Mouse (Mus musculus): ENCODE results near the gene Gmcl1.

Gmcl1 gene

DNA sequence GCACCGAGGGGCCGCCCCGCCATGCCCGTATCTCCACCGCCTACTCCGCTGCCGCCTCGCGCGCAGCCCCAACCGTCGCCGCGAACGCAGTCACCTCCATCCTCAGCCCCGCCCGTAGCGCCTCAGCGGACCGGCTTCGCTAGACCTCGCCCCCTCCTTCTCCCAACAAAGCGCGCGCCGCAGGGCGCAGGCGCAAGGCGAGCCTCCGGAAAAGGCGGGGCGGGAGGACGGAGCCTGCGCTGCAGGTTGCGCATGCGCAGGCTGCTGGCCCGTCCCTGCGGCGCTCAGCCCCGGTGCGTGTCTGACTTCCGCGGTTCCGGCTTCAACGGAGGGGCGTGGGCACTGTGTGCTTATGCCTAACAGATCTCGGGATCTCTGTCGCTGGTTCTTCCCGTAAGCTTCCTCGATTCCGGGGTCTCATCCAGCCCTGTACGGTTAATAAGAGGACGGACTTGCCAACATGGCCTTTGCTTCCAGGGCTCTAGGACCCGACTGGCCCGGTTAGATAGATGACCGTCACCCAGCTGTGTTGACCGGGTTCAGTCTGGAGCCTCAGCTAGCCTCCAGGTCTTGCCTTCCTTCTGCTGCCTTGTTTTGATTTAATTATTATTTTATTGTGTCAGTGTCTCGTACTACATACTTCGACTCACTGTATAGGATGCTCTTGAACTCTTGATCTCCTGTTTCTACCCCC lies at the start of gene Gmcl1:
Gmcl1 (minus strand) TSS at position 201 of the 694 bp plus-strand sequence.
- under 1% methylated on average over 59 of the region's 59 CpGs for WGBS

DNA sequence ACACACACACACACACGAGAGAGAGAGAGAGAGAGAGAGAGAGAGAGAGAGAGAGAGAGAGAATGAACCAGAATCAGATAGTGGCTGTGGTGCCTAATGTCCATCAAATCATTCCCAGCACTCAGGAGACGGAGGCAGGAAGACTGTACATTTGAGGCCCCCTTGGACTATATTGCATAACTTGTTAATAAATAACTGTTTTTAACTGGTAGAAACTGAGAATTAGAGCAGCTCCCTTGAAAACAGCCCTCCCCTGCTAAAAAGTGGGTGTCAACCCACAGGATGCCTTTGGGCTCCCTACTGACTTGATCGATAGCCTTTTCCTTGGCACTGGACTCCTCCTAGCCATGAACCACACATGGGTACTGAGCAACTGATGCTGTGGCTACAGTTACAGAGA lies 49.2 kb upstream of the Gmcl1 start:
- WGBS: 90% methylated on average over 2 of the region's 3 CpGs

DNA sequence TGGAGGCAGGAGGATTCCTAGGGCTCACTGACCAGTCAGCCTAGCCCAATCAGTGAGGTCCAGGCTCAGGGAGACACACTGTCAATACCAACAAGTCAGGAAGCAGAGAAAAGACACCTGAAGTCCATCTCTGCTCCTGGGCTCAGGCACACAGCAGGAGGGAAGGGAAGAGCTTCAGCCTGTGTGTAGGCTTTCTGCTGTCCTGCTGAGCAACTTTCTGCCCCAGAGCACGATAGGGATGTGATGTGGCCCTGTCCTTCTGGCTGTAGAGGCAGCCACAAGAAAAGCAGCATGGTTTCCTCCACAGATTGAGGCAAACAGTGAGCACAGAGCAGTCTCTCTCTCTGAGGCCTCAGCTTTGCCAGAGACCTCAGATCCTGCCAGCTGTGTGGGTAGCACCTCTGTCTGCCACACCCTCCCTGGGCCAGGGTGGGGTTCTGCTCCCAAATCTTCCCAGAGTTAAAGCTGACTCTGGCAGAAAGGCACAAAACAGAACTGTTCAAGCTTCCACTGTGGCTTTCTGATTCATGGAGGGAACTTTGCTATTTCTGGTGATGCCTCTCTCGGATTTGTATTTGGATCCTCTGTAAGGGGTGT lies 48.3 kb upstream of the Gmcl1 start:
- 20% methylated on average over 2 of the region's 2 CpGs for WGBS

DNA sequence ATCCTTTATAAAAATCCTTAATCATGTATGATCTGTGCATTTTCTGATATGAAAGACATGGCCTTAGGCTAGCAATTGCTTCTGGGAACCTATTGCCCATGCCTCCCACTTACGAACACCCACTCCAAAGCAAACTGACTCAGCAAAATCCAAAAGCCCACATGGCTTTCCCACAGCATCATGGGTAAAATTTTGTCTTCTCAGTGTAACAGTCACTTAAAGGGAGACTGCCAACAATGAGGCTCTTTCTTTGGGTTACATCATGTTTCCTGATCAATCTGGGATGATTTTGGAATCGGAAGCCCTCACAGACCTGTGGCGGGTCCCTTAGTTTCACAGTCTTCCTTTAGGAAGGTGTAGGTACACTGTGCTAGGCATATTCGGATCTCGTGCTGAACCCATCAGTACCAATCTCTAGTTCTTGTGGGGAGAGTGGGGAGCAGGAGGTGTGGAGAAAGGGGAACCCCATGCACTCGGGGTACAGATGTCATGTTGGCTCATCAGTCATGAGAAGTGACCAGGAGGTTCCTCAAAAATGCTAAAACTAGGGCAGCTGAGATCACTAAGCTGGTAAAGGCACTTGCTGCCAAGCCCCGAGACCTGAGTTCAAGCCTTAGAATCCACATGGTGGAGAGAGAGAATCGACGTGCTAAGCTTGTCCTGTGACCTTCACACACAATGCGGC lies 45.9 kb upstream of the Gmcl1 start:
- WGBS: 89% methylated on average over 10 of the region's 10 CpGs

DNA sequence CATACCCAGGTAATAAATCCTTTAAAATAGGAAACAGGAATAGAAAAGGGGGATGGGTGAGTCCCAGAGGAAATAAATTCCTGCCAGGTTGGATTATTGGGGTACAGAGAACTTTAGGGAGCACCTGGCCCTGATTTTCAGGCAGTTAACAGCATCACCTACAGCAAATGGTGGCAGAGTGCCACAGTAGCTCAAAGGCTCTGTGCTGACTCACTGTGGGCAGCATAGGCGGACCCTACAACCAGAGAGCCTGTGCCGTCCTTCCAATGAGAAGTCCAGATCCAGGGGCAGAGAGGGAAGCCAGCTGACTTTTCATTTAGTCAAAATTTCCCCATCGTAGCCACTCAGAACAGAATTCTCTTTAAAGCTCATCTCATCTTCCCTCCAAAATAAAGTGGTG lies 44.0 kb upstream of the Gmcl1 start:
- 69% methylated on average over 3 of the region's 3 CpGs for WGBS

DNA sequence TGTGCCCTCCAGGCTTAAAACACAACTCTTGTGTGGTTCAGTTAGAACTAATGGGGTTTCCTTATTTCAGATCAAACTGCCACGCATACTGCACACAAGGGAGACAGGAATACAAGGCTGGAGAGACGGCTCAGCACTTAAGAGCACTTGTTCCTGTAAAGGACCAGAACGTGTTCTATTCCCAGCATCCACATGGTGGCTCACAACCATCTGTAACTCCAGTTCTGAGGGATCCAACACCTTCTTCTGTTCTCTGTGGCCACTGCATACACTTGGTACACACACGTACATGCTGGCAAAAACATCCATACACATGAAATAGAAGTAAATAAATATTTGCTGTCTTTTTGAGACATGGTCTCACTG lies 43.5 kb upstream of the Gmcl1 start:
- WGBS: 33% methylated on average over 4 of the region's 4 CpGs

DNA sequence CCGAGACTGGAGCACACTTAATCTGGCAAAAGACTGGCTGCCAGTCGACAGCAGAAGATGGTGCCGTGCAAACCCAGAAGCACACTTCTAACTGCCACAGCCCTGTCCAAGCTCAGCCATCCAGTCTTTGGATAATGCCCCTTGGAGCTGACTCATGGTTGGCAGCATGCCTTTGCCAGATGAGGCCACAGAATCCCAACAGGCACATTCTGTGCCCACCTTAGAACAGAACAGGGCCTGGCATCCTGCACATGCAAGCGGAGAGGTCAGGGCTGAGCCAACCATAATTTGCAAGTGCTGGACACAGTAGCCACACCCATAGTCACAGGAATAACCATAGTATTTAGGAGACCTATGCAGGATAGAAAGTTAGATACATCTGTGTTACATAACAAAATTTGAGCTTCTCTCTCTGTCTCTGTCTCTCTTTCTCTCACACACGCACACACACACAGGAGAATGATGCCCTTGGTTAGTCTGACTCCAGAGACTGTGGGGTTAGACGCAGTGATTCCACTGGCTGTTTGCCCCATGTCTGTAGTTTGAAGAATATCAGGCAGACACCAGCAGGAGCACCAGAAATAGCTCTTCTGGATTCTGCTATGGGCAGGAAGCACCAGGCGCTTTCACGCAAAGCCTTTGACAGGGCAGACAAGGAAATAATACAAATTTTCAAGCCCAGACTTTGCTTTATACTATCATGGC lies 43.0 kb upstream of the Gmcl1 start:
- WGBS: 50% methylated on average over 8 of the region's 8 CpGs

DNA sequence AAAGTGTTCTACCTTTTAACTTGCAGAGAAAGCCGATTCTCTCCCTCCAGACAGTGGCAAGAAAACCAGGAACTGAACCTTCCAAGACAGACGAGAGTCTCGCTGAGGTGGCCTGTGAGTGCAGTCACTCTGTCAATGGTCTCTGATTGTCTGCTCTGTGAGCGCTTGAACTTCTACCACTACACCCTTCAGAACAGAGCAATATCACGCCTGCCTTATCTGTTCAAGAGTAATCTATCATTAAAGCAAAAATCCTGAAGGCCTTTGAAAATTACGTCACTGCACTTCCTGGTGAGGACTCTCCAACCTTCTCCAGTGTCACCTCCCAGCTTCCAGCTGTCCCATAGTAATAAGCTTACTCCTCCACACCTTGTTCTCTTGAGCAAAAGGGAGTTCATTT lies 41.8 kb upstream of the Gmcl1 start:
- WGBS: 89% methylated on average over 6 of the region's 6 CpGs

DNA sequence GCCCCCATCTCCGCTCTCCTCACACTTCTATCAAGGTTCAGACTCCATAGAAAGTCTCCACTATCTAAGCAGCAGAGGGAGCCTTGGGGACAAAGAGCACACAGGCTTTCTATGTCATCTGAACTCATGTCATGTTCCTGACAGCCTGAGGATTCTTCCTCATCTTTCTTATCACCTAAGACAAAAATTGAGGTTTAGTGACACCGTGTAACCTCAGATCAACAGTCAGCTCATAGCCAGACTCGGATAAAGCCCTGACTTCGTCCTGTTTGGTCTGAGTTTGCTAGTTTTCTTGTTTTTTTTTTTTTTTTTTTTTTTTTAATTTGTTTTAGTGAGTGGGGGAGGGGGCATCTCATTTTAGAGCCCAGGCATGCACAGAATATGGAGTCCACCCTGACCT lies 40.6 kb upstream of the Gmcl1 start:
- WGBS: 95% methylated on average over 4 of the region's 4 CpGs

DNA sequence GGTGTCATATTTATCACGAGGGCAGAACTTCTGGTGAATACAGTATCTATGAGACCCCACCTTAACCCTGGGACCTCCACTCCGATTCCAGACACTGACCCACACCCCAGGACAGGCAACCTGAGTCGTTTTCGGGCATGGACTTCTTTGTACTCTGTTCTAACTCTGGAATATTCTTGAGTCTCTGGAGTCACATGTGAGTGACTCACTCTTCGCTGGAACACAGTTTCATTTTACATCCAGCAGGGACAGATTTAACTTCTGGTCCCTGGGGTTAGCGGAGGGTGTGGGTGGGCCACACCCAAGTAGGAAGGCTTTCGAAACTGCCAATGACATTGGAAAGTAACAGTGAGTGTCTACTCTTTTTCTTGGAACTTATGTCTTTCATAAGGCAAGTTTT lies 39.4 kb upstream of the Gmcl1 start:
- WGBS: 47% methylated on average over 7 of the region's 7 CpGs

DNA sequence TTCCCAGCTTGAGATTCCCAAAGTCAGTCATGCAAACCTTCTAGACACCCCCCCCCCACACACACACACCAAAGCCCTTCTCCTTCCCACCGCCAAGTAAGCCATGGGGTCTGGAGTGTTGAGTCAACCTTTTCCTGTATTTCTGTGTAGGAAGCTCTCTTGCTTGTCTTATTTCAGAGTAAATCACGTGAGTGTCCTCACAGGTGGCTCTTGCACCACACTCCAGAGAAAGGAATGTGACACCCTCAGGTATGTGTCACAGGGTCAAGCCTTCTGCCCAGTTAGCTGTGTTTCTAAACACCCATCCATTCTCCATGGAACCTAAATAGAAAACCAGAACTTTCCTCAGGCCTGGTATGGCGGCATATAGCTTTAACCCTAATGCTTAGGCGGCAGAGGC lies 35.8 kb upstream of the Gmcl1 start:
- 91% methylated on average over 4 of the region's 4 CpGs for WGBS

DNA sequence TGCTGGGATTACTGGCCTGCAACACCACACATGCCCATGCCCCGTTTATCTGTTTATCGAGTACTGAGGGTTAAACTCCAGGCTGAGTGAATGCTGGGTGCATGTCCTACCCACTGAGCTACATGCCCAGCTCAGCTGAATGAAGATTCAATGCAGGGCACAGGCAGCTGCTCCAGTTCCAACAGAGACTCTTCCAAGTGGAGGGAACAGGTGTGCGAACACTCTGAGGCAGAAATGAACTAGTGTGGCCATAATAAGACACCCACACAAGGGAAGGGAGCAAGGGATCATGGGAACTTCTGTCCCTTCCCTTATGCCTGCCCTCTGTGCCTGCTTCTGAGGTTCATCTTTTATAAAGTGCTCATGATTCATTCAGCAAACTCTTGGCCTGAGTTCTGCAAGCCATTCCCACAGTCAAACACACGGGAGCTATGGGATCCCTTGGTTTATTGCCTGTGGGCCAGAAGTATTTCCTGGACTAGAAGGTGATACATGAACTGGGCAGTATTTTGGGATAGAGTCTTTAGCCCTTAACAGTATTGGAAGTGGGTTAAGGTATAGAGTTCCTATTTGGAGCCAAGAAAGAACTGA lies 35.1 kb upstream of the Gmcl1 start:
- 83% methylated on average over 4 of the region's 4 CpGs for WGBS

DNA sequence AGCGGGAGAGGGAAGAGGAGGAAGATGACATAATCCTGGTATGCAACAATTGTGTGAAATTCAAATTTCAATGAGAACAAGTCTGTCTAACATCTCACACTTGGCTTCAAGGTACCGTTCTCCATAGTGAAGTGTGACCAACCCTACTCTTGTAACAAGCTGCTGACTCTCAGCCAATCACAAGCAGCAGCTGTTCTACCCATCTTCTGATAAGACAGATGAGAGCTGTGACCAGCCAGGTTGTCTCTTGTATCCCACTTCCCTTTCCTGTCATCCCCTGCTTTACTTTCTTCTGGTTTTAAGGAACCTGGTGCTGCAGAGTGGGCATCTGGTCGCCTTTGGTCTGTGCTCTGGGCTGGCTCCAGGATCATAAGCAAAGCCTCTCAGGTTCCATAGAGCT lies 34.3 kb upstream of the Gmcl1 start:
- whole genome bisulfite sequencing: 78% methylated on average over 3 of the region's 3 CpGs

DNA sequence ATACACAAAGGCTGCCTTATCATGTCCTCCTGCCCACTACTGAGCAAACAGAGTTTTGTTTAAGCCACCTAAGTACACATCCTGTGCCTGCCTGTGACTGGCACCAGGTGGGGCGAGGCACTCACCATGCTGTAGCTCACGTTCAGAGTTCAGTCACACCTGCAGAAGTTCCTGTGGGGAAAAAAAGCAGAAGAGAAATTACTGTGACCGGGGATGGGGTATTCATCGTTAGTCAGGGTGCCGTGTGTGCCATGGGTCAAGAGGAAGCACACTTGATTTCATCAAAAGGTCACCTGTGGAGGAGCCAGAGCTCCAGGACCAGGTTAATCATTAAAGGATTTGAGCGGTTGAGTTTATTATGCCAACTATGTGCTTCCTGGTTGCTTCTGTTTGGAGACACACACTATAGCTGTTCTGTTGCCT lies 32.5 kb upstream of the Gmcl1 start:
- 83% methylated on average over 6 of the region's 6 CpGs for WGBS

DNA sequence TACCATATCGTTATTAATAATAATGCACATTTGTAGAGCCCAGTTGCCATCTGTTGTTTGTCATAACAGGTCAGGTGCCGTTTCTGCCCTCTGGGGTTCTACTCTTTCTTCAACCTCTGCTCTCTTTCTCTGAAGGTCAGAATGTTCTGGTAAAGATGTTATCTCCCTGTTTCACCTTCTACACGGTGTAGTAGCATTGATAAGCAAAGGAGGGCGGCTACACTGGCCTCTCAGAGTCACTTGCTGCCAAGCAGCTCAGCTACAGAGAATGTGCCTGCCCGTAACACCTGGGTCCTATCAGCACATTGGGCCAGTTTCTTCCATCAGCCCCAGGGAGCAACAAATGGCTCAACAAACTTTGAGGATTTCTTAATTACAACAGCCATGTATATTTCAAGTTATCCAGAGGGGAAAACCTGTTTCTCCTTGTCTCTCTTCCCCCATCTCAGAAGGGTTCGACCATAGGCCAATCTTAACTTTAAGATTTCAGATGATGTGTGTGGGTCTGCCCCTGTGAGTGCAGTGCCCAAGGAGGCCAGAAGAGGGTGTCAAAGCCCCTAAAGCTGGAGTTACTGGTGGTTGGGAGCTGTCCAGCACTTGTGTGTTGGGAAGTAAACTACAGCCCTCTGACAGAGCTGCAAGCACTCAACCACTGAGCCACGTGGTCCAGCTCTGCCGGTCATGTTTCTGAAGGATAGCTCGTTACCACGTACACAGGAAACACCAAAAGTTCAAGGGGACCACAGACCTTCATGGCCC lies 21.1 kb upstream of the Gmcl1 start:
- WGBS: 94% methylated on average over 10 of the region's 10 CpGs

DNA sequence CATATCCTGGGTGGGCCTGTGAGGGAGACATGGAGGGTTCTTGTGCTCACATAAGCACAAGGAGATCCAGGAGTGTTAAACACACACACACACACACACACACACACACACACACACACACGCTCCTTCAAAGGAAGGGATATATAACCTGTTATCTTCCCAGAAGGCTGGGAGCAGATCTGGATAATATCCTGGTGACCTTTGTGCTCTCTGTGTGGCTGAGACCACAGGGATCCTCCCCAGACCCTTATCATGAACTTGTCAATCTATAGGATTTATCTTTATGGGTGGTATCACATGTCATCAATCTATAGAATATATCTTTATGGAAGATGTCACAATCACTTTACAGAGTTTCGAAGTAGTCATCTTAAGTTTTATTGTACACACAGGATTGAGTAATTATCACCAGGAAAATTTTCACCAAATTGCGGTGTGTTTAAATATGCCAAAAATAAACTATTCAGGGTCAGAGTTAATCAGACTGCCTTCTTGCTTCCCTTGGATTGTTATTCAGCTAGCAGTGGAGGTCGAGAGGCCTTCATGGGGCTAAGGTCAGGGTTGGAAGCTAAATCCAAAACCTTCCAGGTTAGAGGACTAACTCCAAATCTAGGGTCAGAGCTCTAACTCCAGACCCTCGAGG lies 19.8 kb upstream of the Gmcl1 start:
- WGBS: 84% methylated on average over 5 of the region's 5 CpGs

DNA sequence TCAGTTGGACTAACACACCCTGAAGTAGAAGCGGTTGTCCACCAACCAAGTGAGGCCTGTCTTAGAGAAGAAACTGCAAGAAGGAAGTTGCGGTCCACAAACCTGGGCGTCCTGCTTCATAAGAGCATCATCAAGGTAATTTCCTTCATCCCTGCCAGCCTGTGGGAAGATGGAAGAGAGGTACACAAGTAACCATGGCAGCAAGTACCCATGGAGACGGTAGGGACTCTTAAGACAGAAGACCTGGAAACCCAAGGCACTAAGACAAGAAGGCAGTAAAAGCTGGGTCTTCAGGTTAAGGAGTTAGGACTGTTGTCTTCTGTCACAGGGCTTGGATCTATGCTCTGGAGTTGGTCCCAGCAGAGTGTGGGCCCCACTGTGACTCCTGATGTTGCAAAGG lies 17.8 kb upstream of the Gmcl1 start:
- WGBS: 93% methylated on average over 4 of the region's 4 CpGs

DNA sequence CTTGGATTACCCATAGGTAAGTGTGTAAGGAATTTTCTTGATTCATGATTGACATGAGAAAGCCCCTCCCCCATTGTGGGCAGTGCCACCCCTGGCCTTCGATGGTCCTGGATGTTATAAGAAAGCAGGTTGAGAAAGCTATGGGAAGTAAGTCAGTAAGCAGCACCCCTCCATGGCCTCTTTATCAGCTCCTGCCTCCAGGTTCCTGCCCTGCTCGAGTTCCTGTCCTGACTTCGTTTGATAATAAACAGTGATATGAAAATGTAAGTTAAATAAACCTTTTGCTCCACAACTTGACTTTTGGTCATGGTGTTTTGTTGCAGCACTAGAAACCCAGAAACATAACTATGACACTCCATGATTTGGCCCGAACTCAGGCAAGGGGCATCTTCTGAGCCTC lies 16.6 kb upstream of the Gmcl1 start:
- 73% methylated on average over 4 of the region's 4 CpGs for WGBS

DNA sequence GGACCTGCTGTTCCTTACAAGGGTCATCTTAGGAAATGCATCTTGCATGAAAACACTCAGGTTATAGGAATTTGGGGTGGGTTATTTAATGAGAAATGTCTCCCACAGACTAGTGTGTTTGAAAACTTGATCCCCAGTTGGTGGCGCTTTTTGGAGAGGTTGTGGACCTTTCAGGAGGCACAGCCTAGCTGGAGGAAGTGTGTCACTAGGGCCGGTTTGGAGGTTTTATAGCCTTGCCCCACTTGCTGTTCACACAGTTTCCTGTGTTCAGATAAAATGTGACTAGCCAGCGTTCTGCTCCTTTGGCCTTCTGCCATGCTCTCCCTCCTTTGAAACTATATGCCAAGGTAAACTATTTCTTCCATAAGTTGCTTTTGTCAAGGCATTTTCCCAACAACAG lies 7.5 kb upstream of the Gmcl1 start:
- WGBS: 24% methylated on average over 3 of the region's 3 CpGs

DNA sequence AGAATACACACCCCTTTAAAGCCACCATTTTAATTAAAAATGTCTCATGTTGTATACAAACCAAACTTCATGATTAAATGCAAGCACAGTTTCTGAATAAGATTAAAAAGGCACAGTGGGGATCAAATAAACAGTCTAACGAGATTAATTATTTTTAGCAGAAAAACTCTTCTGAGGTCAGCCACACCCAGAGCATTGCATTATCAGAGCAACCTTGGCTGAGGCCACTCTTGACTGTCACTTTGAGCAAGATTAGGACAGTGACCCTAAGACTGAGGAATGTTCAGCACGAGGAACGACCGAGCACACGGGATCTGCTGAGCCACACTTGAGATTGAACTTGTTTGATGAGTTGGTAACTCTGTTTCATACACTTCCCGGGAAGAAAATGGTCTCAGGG lies 3.6 kb upstream of the Gmcl1 start:
- WGBS: 47% methylated on average over 6 of the region's 6 CpGs

DNA sequence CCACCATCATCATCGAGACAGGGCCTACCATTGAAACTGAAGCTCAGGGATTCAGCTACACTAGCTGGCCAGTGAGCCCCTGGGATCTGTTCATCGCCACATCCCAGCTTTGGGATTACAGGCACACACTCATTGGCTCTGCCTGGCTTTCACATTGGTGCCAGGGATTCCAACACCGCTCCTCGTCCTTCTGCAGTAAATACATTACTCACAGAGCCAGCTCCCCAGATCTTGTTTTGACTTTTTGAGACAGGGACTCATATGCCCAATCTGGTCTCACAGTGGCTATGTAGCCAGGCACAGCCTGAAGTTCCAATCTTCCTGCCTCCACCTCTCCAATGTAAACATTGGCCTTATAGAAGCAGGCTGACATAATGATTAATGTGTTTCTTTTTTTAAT lies 3.1 kb upstream of the Gmcl1 start:
- WGBS: 68% methylated on average over 4 of the region's 4 CpGs
